Mouse (Mus musculus) left cerebral cortex, postnatal 10 days (tissue): Measurements from ENCODE around the gene Stab1. TPM values are rescaled to one million over a fixed set of nuclear protein-coding genes. Genes with fewer than 3 reads are reported as not detected.
A peak's percentile ranks its signal among the peaks of the same experiment; 100 is the strongest.

Source experiments
- DNase-seq, 2 experiments: peaks; one replicate each; pipeline ENCODE4 v3.0.0; 2021 to 2022; ENCODE audit warnings: low spot score in 2 of 2, mixed read lengths in 1 of 2; ENCODE audit errors: extremely low spot score in 1 of 2
- intact Hi-C: fragments of 180-260 bp; cut with DNase I; formaldehyde crosslinking; loops from one replicate; pipeline ENCODE4 v1.15.1; 2025
- total RNA-seq, 2 experiments: library from RNA; stranded (reverse); gene quantifications; 2 replicates each; pipeline ENCODE4 v1.2.3; 2021

Stab1 gene
- total RNA-seq, 2 experiments from 2014 or later = 24.3 to 29.6 TPM

GRCm38 (mm10) chr14:31197547-31198516, 29.4 kb upstream of the Stab1 start:
- intact Hi-C loops = loop anchor here (5.0 kb wide), 1 partner anchor 66 kb away; the partner anchor contains the start of gene Nt5dc2
- DNase-seq = peak in 1 of 2 experiments; percentile 31

GRCm38 (mm10) chr14:31195968-31196367, 27.5 kb upstream of the Stab1 start:
- DNase-seq = no peak
- intact Hi-C loops = loop anchor here (5.0 kb wide), 1 partner anchor 64 kb away; the partner anchor contains the start of gene Nt5dc2

- intact Hi-C loops = loop anchor here (5.0 kb wide), 1 partner anchor 63 kb away; the partner anchor contains the start of gene Nt5dc2
- DNase-seq = no peak
Observed at GRCm38 (mm10) chr14:31195521-31195920, 27.1 kb upstream of the Stab1 start.

DNA sequence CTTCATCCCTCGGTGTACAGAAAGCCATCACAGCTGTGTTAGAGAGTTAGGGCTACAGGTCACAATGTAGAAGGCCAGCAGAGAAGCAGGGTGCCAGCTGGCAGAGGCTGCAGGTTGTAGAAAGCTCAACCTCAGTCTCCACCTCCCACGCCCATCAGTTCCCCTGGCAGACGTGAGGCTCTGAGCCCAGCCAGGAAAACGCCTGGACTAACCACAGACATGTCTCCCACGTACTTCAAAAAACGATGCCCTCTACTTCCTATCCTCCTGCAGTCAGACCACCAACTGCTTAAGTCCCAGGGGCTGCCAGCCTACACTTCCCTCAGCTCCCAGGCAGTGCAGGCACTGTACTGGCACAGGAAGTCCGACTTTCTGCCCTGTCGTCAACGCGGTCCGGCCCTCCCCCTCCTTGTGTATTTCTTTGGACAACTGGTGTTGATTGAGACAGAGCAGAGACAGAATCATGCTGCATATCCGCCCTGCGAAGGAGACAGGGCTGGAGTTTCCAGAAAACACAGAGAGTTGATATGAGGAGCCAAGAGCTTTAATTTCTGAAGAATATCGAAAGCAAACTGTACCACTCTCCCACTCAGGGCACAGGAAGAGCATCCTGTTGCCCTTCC, 26.6 kb upstream of the Stab1 start:
- intact Hi-C loops = loop anchor here (5.0 kb wide), 1 partner anchor 63 kb away; the partner anchor contains the start of gene Nt5dc2
- DNase-seq = peak in 1 of 2 experiments; percentile 62

DNA sequence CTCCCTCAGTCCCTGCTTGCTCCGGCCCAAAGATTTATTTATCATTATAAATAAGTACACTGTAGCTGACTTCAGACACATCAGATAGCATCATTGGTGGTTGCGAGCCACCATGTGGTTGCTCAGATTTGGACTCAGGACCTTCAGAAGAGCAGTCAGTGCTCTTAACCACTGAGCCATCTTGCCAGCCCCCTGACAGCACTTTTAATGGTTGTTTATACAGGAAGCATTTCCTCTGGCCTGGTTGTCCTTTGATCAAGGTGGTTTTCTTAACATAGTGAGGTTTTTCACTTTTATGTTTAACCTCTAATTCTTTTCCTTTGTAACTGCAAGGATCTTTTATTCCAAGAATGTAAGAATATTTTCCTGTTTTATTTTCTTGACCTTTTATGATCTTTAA, 26.0 kb upstream of the Stab1 start:
- intact Hi-C loops = no loop called here

GRCm38 (mm10) chr14:31193791-31194190, 25.4 kb upstream of the Stab1 start:
- no peak for DNase-seq
- intact Hi-C loops = no loop called here

More for the DNA sequence above, 26.0 kb upstream of the Stab1 start:
- DNase-seq = no peak

DNA sequence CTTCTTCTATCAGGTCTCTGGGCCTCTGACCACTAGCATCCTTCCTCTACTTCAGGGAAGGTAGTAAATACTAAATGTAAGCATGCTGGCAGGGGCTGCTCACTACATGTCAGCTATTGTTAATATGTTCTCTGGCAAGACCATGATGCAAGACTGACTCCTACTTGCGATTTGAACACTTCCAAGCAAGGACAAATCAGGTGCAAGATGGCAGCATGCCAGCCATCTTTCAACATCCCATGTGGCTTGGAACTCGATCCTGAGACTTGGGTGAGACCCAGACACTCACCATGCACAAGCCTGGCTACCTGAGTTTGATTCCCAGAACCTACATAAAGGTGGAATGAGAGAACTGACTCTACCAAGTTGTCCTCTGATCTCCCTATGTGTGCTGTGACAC, 23.5 kb upstream of the Stab1 start:
- intact Hi-C loops = no loop called here
- no peak for DNase-seq

DNA sequence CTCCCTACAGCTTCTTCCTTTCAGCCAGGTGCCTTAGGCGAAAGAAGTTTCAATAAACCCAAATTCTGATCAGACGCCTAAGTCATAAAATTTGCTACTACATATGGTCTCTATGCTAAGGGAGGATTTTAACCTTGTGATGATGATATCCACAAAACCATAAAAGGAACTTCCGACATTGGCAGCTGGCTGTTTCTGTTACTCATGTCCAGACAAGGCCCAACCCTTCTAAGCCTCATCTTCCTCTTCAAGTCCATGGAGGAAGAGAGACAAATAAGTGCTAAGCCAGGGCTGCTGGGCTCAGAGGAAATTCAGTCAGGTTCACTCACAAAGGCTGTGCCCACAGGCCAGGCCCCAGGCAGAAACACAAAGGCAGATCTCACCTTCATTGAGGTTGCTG, 20.9 kb upstream of the Stab1 start:
- intact Hi-C loops = loop anchor here (10.0 kb wide), 2 partner anchors 145 to 175 kb away; partner anchors contain the start of genes Gnl3 and Pbrm1
- no peak for DNase-seq

DNA sequence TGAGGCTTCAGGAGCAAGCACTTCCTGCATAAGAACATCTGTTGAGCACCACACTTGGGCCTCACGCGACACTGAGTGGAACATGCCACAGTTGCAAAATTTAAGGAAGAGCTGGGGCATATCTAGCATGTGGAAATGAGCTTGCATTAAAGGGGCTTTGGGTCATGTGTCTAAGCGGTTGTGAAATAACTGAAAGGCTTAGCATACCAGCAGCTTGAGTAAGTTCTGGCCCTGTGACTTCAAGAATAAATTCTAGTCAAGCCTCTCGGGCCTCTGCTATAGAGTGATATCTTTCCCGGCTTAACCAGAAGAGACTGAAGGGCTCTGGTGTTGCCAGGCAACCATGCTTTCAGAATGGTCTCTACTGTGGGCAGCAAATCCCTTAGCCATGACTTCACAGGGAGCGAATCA, 20.3 kb upstream of the Stab1 start:
- intact Hi-C loops = loop anchor here (10.0 kb wide), 2 partner anchors 144 to 174 kb away; partner anchors contain the start of genes Gnl3 and Pbrm1
- DNase-seq = no peak

GRCm38 (mm10) chr14:31186656-31187055, 18.2 kb upstream of the Stab1 start:
- intact Hi-C loops = loop anchor here (10.0 kb wide), 2 partner anchors 142 to 172 kb away; partner anchors contain the start of genes Gnl3 and Pbrm1
- DNase-seq = no peak

DNA sequence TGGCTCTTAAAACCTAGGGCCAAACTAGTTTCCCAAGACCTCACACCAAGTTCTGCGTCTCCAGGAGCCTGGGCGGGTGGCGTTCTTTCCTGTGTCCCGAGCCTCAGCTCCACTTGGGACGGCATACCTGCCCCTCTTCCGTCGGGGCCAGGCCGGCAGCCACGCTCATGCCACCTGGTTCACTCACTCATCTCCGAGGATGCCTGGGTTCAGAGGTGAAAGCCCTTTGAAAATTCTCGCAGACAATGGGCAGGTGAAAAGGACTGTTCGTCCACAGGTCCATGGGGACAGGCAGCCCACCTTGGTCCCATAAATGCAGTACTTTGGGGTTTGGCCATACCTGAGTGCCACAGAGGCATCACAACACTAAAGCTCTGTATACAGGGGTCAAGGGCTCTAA, 15.8 kb upstream of the Stab1 start:
- DNase-seq = no peak
- intact Hi-C loops = loop anchor here (10.0 kb wide), 2 partner anchors 139 to 169 kb away; partner anchors contain the start of genes Gnl3 and Pbrm1

GRCm38 (mm10) chr14:31183541-31183940, 15.1 kb upstream of the Stab1 start:
- intact Hi-C loops = loop anchor here (10.0 kb wide), 2 partner anchors 139 to 169 kb away; partner anchors contain the start of genes Gnl3 and Pbrm1
- no peak for DNase-seq

- DNase-seq = no peak
- intact Hi-C loops = loop anchor here (10.0 kb wide), 2 partner anchors 138 to 168 kb away; partner anchors contain the start of genes Gnl3 and Pbrm1
Observed at GRCm38 (mm10) chr14:31182786-31183290, 14.4 kb upstream of the Stab1 start.

DNA sequence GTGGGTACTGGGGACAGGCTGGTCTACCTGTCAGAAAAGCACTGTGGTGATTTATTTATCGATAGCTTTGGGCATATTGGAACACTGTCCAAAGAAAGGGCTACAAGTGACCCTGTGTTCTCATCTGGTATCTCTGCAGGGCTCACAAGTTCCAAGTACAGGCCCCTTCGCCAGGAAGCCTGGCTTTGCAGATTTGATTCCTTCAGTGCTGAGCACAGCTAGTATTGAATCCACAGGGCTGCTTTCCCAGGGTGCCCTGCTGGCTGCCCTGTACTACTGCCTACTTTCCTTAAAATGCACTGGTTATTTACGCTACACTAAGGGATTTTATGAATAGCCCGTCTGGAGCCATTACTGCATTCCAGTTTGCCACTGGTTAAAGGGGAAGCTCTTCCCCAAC, 13.1 kb upstream of the Stab1 start:
- intact Hi-C loops = loop anchor here (10.0 kb wide), 2 partner anchors 137 to 167 kb away; partner anchors contain the start of genes Gnl3 and Pbrm1

DNA sequence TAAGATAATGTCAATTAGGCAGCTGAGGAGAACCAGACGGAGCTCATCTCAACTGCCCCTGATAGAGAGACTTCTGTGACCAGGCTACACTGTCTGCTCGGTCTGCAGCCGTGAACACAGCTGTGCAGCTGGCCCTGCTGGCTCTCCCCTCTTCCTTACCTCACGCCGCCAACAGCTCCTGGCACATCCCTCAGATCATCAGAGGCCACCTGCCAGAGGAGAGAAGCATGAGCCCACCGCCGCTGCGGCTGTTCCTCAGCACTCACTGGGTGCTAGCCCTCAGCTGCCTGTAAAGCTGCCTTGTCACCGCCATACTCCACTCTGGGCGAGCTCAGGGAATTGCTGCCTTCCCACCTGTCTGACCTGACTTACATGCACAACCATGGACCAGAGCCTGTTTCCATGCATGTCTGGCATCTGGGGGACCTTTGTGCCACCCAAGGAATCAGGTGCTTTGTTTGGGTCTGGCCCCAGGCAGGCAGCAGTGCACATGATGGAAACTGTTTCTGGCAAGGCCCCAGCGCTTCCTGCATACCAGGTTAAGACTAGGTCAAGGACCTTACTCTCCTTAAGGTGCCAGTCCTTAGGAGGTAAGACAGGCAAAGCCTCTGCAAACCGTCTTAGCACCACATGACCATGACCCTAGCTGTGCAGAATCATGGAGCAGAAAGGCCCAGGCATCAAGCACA, 11.4 kb upstream of the Stab1 start:
- intact Hi-C loops = loop anchor here (10.0 kb wide), 2 partner anchors 135 to 165 kb away; partner anchors contain the start of genes Gnl3 and Pbrm1

More for the DNA sequence above, 13.1 kb upstream of the Stab1 start:
- DNase-seq = no peak

GRCm38 (mm10) chr14:31177715-31178114, 9.3 kb upstream of the Stab1 start:
- intact Hi-C loops = no loop called here

More for the DNA sequence above, 11.4 kb upstream of the Stab1 start:
- no peak for DNase-seq

DNA sequence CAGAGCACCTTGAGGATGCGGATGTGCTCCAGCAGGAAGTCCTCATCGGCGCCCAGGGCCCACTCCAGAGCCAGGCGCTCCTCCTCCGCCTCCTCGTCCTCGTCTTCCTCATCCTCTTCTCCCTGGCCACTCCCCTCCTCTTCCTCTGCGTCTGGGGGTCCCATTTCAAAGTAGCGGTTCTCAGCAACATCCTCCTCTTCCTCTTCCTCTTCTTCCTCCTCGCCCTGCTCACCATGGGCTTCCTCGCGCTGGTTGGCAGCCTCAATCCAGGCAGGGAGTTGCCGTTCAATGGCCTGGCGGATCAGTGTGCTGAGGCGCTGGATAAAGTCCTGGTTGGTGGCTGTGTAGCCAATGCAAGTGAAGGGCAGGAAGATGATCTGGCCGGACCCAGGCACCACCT, 8.8 kb upstream of the Stab1 start:
- intact Hi-C loops = no loop called here
- DNase-seq = no peak

More at GRCm38 (mm10) chr14:31177715-31178114, 9.3 kb upstream of the Stab1 start:
- no peak for DNase-seq

GRCm38 (mm10) chr14:31173537-31173936, 5.1 kb upstream of the Stab1 start:
- no peak for DNase-seq
- intact Hi-C loops = no loop called here
